18 mouse cellular contexts compared by ENCODE assay signal in genomic region chr1:133279632-133280093, GRCm38 (mm10). TPM values are rescaled to one million over a fixed set of nuclear protein-coding genes. Genes with fewer than 3 reads are reported as not detected.
DNase-seq lines count a peak whose midpoint lies in the region.
"Had no signal": no experiment of that assay in that cellular context is flagged by ENCODE, and none has a peak within 500 bp of the region (broad histone marks: within the 10 kb centered on the region; RNA-seq: fewer than 3 reads in every experiment).

No protein-coding gene starts in this region.

- intact Hi-C loops in heart, postnatal 14 days (cut with DNase I): no loop called here
- intact Hi-C loops in left cerebral cortex, postnatal 36 days (cut with DNase I): no loop called here

- H3K4me3 ChIP-seq in heart, embryonic 10.5 days: no peak overlapping the region
- H3K4me3 ChIP-seq: heart, embryonic 15.5 days; left cerebral cortex, adult 2 months; liver, embryonic 15.5 days; megakaryocyte, embryonic 14.5 days had no signal

- peak overlapping the region; percentile 39; the same call in 1 of the 2 replicates for H3K27ac ChIP-seq in heart, embryonic 10.5 days
- H3K27ac ChIP-seq: heart, embryonic 15.5 days; left cerebral cortex, adult 2 months; liver, embryonic 15.5 days had no signal

- no peaks in the 10 kb centered on the region for H3K27me3 ChIP-seq in heart, embryonic 10.5 days (ENCODE audit: insufficient read depth, poor library complexity, severe bottlenecking)
- H3K27me3 ChIP-seq: heart, embryonic 15.5 days had no signal

- peaks cover 46% of the 10 kb centered on the region for H3K4me1 ChIP-seq in heart, embryonic 10.5 days
- H3K4me1 ChIP-seq: liver, embryonic 15.5 days had no signal

- H3K36me3 ChIP-seq in heart, embryonic 10.5 days: peaks cover 55% of the 10 kb centered on the region
- H3K36me3 ChIP-seq: liver, embryonic 15.5 days had no signal

- no peaks in the 10 kb centered on the region for H3K9me3 ChIP-seq in heart, embryonic 10.5 days
- H3K9me3 ChIP-seq: heart, embryonic 15.5 days; liver, embryonic 15.5 days; megakaryocyte, embryonic 14.5 days had no signal

- WGBS in heart, embryonic 10.5 days: 82% methylated on average over 11 of the region's 11 CpGs

- no peak for DNase-seq in heart, embryonic 10.5 days (ENCODE audit: low spot score)
- no peak for DNase-seq in heart, postnatal 14 days
- DNase-seq in right cerebral cortex, adult 2 months (ENCODE audit: low spot score in 2 of 2): peak; percentile 65 to 69
- DNase-seq in right cerebral cortex, postnatal 36 days (ENCODE audit: low spot score in 2 of 2): no peak
- DNase-seq in left cerebral cortex, postnatal 36 days (ENCODE audit: low spot score in 2 of 2): peak; percentile 46 to 53
- DNase-seq in urinary bladder, adult 18-20 months (ENCODE audit: low spot score in 2 of 2): no peak
- no peak for DNase-seq in ovary, adult 18-20 months (ENCODE audit: low spot score)
- no peak for DNase-seq in ovary, postnatal 10 days (ENCODE audit: low spot score)
- DNase-seq: adrenal gland, postnatal 36 days; cerebellum, adult 8-10 months; kidney, adult 18-20 months had no signal

RNA-seq across cellular contexts. Expression of gene Golt1a, which starts 29.9 kb away (rescaled TPM):
- 1.7 TPM in 1 of 2 replicates, not detected in the other for polyA plus RNA-seq in heart, embryonic 10.5 days (2016; fragmentation: Nextera tagmentation; extraction: Ambion mirVana)
- not detected for total RNA-seq in heart, postnatal 14 days (2021)
- 1 to 10 TPM in 1 of 2 experiments, under 1 TPM in 1; 0.48 to 2.0 TPM for total RNA-seq in left cerebral cortex, postnatal 36 days (2021)
- total RNA-seq: CH12.LX; gastrocnemius, adult 18-20 months had no signal
- polyA plus RNA-seq: embryonic facial prominence, embryonic 14.5 days; heart, embryonic 15.5 days had no signal

RNA-seq across cellular contexts. Expression of gene Kiss1, which starts 42.0 kb away (rescaled TPM):
- not detected in 2 replicates for polyA plus RNA-seq in heart, embryonic 10.5 days (2016; fragmentation: Nextera tagmentation; extraction: Ambion mirVana)
- total RNA-seq in heart, postnatal 14 days (2021): not detected
- not detected for total RNA-seq in left cerebral cortex, postnatal 36 days (2021)
- total RNA-seq: CH12.LX; gastrocnemius, adult 18-20 months had no signal
- polyA plus RNA-seq: embryonic facial prominence, embryonic 14.5 days; heart, embryonic 15.5 days; liver, embryonic 15.5 days had no signal

Comparison
In these comparisons a context has a peak if more than half of its experiments do, and no peak if none do; other contexts are left out.
1. DNase-seq: peak in right cerebral cortex, adult 2 months (2 of 2) and left cerebral cortex, postnatal 36 days (2 of 2); none in heart, embryonic 10.5 days (single experiment), heart, postnatal 14 days (0 of 2), right cerebral cortex, postnatal 36 days (0 of 2), urinary bladder, adult 18-20 months (0 of 2), ovary, adult 18-20 months (single experiment) and ovary, postnatal 10 days (single experiment).